Mouse (Mus musculus) induced T-regulatory cell, adult 2 months (primary cell): Measurements from ENCODE around the gene Vmn2r27.

Source experiments
- DNase-seq: peaks from one replicate; pipeline ENCODE4 v3.0.0-alpha.2; 2012; ENCODE audit warnings: low read depth

Vmn2r27 gene

DNA sequence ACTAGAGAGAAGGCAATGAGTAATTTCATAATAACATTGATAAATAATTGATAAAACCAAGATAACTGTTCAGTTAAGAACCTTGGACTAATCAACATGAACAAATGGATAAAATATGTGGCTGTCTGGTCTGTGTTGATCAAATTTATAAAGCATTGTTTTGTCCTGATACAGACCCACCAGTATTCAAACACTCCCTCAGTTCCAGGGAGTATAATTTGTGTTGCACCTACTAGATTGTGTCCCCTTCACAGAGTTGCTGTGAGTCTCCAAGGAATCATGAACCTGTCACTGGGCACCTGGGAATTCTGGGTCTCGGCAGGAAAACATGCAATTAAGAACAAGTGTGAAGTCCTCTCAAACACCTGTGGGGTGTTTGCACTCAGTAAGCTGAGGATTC, at the start of gene Vmn2r27:
Vmn2r27 (minus strand) TSS at position 101 of the 400 bp plus-strand sequence.
- DNase-seq, result no peak

DNA sequence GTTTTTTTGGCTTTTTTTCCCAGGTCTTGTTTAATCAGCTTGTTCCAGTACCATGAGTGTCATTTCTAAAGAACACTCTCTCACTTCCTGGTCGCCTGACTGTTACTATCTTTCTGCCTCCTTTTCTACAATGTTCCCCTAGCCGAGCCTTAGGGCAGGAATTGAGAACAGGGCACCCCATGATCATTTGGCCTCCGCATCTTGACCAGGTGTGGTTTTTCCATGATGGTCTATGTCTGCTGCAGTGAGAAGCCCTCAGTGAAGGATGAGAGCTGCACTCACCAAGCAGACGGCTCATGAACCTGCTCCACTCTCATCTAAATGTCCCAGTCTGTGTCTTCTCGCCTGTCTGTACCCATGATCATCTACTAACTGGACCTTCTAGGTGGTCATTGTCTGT, 46.6 kb upstream of the Vmn2r27 start:
- no peak for DNase-seq

DNA sequence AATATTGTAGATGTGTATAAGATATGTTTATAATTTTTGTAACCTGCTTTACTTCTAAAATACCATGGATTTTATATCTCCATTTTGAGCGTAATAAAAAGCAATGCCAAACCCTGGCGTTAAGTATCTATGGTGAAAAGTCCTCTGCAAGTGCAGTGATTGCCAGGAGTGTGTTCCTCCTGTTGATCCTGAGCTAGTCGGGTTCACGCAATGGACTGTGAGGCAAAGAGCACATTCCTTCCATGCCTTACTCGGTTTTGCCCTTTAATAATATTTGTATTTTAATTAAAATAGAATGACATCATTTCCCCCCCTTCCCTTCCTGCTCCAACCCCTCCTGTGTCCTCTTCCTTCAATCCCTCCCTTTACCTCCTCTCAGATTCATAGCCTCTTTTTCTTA, 46.0 kb upstream of the Vmn2r27 start:
- no peak for DNase-seq

DNA sequence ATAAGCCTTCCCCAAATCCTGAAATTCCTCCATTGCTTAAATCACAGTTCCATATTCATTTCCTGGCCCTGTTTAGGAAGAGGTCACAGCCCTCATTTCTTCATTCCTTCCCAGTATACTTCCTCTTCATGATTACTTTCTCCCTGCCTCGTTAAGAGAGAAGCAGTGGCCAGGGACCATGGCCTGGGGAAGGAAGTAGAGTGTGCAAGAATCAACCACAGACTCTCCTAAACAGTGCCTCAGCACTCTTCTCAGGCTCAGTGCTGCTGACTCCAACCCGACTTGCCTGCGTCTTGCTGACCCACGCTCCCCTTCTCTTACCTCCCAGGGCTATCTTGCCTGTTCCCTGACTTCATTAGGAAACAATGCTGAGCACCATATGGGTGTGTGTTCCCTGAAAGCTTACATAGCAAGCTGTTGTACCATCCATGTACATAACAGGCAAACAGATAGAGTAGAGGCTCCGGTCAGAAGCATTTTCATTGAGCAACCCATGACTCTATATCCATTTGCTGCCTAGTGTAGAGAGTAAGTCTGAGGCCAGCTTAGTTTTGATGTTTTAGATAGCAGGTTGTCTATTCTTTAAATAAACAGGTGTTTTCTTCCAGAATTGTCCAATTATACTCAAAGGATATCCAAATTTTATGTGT, 41.7 kb upstream of the Vmn2r27 start:
- no peak for DNase-seq

DNA sequence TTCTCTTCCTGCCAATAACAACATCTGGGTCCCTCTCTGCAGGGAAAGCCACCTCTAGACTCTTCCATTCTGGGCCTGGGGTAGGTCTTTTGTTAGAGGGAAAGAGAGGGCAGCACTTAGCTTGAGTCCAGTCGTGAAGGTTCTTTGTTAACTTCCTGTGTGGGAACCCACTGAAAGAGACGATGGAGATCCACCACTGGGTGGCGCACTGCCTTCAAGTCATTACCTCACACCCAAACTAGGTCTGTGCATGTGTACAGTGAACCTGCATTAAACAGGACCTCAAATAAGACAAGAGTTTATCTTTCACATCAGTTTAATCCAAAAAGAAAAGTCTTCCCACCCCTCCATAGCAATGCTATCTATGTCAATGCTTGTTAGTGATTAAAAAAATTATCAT, 31.0 kb upstream of the Vmn2r27 start:
- peak; percentile 82 for DNase-seq

DNA sequence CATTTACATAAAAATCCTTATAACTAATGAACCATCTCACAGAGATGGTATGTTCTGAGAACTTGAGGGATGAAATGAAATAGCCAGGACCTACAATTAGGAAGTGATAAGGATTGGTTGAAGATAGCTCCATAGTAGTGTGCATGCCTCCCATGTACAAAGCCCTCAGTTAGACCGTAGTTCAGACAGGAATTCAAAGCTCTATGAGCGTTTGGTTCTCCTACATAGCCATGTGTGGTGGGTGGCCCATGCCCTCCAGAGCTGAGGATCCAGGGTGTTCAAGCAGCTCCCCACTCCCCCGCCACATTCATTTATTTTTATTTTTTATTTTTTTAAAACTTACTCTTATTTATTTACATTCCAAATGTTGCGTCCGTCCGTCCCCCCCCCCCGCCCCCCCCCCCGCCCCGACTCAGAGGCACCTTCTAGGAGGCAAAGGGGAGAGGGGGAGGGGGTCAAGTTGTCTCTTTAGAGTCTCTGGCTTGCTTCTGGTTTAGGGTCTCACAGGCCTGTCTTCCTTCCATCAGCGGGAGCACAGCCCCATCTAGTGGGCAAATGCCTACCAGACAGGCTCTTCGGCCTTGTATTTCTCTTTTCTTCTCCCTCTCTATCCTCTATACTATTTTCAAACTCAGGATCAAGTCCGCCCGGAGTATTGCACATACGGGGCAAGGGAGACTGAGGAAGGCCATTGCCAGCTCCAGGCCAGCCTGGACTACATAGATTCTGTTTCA, 28.7 kb upstream of the Vmn2r27 start:
- peak; percentile 65 for DNase-seq

DNA sequence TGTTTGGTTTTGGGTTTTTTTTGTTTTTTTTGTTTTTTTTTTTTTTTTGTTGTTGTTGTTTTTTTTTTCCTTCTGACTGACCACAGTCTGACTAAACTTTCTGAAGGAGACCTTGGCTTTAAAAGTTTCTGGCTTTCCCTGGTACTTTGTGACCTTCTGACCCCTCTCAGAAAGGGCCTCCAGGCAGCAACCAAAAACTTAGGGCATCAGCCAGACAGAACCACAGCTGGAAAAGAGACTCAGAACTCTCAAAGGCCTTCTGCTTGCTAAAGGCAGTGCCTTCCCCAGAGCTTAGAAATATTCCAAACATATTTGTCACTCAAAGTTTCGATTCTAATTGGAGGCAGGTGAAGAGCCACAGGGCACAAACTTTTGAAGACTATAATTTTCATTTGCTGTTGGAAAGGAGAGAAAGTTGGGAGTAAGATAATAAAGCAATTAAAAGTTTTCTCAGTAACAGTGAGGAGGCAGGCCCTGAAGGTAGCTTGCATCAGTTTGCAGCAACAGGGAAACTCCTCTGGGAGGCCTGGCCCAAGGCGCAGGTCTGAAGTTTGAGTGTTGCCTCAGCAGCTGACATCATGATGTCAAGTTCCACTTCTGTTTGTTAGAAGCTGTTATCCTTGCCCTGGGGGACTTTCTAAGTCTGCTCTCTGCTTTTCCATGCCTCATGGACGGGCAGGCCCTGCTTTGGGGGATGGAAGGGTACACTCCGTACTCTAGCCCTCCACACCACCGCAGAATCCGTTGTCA, 24.2 kb upstream of the Vmn2r27 start:
- no peak for DNase-seq

DNA sequence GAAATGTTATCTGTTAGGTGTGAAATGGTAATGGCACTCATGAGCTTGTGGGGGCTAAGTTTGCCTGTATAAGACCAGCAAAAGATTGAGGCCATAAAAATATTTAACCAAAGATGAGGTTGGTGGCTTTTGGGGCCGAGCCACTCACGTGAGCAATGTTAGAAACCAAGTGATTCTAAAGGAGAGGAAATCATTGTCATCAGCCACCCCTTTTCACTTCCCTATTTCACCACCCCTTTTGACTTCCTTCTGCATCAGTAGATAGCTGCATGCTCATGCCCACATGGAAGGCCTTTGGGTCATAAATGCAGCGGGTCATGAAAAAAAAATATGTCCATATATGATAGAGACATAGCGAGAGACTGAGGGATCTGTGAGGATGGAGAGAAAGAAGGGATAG, 29.5 kb downstream of the Vmn2r27 start:
- no peak for DNase-seq

DNA sequence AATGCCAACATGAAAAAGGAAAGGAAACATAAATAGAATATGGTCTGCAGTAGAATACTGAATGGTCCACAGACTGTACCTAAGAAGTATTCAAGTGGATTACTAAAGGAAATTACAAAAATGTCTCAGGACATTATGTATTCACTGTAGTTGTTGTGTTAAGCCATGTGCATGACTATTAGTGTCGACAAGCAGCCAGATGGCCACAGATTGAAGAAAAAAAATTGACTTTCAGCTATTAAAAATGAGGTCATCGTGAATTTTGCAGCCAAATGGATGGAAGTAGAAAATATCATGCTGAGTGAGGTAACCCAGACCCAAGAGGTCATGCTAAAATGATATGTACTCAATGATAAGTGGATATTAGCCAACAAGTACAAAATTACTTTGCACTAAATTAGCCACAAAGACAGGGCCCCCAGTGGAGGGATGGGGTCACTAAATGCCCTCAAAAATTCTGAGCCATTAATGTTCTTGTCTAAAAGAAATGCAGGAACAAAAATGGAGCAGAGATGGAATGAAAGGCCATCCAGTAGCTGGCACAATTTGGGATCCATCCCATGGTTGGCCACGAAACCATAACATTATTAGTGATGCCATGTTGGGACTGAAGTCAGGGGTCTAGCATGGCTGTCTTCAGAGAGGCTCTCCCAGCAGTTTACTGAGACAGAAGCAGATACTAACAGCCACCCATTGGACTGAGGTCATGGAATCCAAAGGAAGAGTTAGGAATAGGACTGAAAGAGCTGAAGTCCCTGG, 63.0 kb downstream of the Vmn2r27 start:
- no peak for DNase-seq

DNA sequence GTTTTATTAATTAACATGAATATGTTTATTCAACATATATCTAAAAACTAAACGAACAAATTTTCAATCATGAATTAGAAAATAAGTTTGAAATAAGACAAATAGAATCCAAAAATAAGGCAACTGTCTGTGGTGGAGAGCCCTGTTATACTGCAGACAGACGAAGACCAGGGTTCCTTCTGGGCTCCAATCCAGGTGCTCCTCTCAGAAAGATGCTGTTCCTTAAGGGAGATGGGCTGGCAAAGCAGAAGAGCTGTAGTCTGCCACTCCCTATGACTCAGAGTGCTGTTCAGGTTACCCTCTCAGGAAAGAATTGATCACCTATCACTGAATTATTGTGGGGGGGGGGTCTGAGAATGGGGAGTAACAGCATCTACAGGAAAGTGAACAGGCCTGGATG, 65.1 kb downstream of the Vmn2r27 start:
- DNase-seq, result no peak

DNA sequence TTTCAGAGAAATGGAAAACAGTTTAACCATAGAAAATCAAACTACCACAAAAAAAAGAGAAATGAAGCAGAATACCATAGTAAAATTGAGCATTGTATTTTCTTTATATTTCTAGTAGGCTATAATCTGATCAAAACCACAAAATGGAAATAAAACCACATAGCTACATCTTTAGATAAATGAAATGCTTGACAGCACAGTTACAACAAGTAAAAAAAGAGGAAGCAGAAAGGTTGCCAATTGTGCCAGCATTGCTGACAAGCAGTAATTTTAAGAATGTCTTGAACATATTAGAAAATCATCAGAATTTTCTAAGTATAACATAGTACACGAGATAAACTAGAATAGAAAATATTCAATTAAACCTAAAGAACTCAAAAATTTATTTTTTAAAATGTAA, 81.8 kb downstream of the Vmn2r27 start:
- no peak for DNase-seq
